Mouse (Mus musculus) lung, postnatal 0 days (tissue): ENCODE results near the gene Pou4f2.

Experiments
- CTCF ChIP-seq: IDR thresholded peaks from 2 replicates; pipeline ENCODE4 v1.5.1; 2016; ENCODE audit warnings: antibody characterized with exemption, mild to moderate bottlenecking
- EP300 ChIP-seq: IDR thresholded peaks from 2 replicates; pipeline ENCODE4 v1.6.1; 2016; ENCODE audit warnings: antibody characterized with exemption, mild to moderate bottlenecking, control low read depth

DNA sequence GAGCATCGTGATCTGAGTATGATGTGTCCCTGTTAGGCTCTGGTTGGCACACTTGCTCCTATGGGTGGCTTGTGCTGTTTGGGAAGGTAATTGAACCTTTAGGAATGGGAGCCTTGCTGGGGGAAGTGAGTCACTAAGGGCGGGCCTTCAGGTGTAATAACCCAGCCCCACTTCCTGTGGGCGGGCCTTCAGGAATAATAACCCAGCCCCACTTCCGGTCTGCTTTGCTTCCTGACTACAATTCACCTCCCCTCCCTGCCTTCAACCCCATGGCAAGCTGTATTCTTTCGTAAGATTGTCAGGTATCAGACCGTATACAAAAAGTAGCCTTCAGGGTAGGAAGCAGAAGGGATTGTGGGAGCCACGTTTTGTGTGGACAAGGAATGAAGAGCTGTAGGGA, 45.7 kb downstream of the Pou4f2 start:
- TF ChIP-seq CTCF, result no peak
- TF ChIP-seq EP300, result no peak
